Mouse (Mus musculus): ENCODE results near the gene Tmem178.

DNA sequence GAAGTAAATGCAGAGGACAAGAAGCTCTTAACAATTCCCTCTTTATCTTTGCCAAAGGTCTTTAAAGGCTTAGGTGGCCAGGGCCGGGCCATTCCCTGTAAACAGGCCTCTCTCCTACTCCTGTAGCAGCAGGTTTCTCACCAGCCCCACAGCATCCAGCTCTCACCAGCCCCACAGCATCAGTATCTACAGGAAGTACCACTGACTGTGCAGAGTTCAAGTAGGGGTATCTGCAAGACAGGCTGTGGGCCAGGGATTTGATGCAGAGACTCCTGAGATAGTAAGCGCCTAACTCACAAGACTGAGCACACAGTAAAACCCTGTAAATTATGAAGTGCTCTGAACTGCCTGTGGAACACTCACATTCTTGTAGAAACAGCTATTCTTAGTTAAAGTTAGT, 88.5 kb downstream of the Tmem178 start:
- no peak for TF ChIP-seq POLR2A (IDR thresholded peaks at IDR 0.05; ENCODE audit: borderline replicate concordance, insufficient read depth, low read length)
- no peak for TF ChIP-seq CTCF (IDR thresholded peaks at IDR 0.05; ENCODE audit: borderline replicate concordance, insufficient read depth, low read depth, low read length)
